Mouse (Mus musculus) heart, embryonic 11.5 days (tissue): ENCODE measurements around the gene Mlip. TPM values are rescaled to one million over a fixed set of nuclear protein-coding genes. Genes with fewer than 3 reads are reported as not detected.

Experiments
- ATAC-seq: fragments of 200-750 bp; cut with Nextera tagmentation; replicated peaks from 2 replicates; pipeline ENCODE4 v1.8.0; 2017; ENCODE audit warnings: moderate library complexity; ENCODE audit not compliant: insufficient number of reproducible peaks, low FRiP score, low TSS enrichment
- H3K27ac ChIP-seq: fragments of 300-500 bp; sonication (generic); 2 replicates; pipeline ENCODE4 v1.5.1; 2014; ENCODE audit warnings: mild to moderate bottlenecking, low read depth, low read length
- H3K27me3 ChIP-seq: fragments of 300-500 bp; sonication (generic); 2 replicates; pipeline ENCODE4 v1.6.1; 2014; ENCODE audit warnings: mild to moderate bottlenecking, low read length, mixed read lengths; ENCODE audit not compliant: control insufficient read depth, insufficient read depth
- H3K36me3 ChIP-seq: fragments of 300-500 bp; sonication (generic); 2 replicates; pipeline ENCODE4 v1.6.1; 2014; ENCODE audit warnings: mild to moderate bottlenecking, low read length, moderate library complexity, mixed read lengths; ENCODE audit not compliant: control insufficient read depth, insufficient read depth
- H3K4me1 ChIP-seq: fragments of 300-500 bp; sonication (generic); 2 replicates; pipeline ENCODE4 v1.6.1; 2014; ENCODE audit warnings: low read length; ENCODE audit not compliant: control insufficient read depth, insufficient read depth
- H3K4me2 ChIP-seq: fragments of 300-500 bp; sonication (generic); 2 replicates; pipeline ENCODE4 v1.6.1; 2014; ENCODE audit warnings: mild to moderate bottlenecking, moderate library complexity
- H3K4me3 ChIP-seq: fragments of 300-500 bp; sonication (generic); 2 replicates; pipeline ENCODE4 v1.5.1; 2014; ENCODE audit warnings: low read depth, low read length
- H3K9ac ChIP-seq: fragments of 300-500 bp; sonication (generic); 2 replicates; pipeline ENCODE4 v1.6.1; 2014; ENCODE audit warnings: mild to moderate bottlenecking, low read depth, low read length, moderate library complexity
- H3K9me3 ChIP-seq: fragments of 300-500 bp; sonication (generic); replicated peaks from 2 replicates; pipeline ENCODE4 v1.6.1; 2016; ENCODE audit warnings: low read length; ENCODE audit not compliant: control insufficient read depth
- WGBS: fragments of 180-500 bp; shearing (Covaris S2); extraction: QIAGEN DNeasy Blood & Tissue Kit; methylation state at CpG from one replicate; pipeline ENCODE4 v1.1.7; 2014; ENCODE audit not compliant: insufficient replicate concordance; 5-methylcytosine and 5-hydroxymethylcytosine counted together
- polyA plus RNA-seq: library from polyadenylated mRNA; unstranded; fragments of >200 nt; fragmentation: Nextera tagmentation; extraction: Ambion mirVana; gene quantifications from 2 replicates; pipeline ENCODE4 v1.2.1, GENCODE M21; 2014

Mlip gene
- polyA plus RNA-seq, 1 experiment from 2014 or later: 78.5 TPM

- Histone ChIP-seq H3K4me1 (peaks cover 5% of the 10 kb centered on the region; the same call in 1 of the 2 replicates), H3K9ac (no peak overlapping the region), H3K27ac (no peak overlapping the region), H3K4me2 (no peak overlapping the region), H3K27me3 (no peaks in the 10 kb centered on the region), H3K9me3 (no peaks in the 10 kb centered on the region), H3K4me3 (no peak overlapping the region), H3K36me3 (no peaks in the 10 kb centered on the region)
- WGBS: 76% methylated on average over 9 of the region's 9 CpGs
- ATAC-seq: no peak
These were observed 31.9 kb upstream of the Mlip start for GRCm38 (mm10) chr9:77384651-77385050.

- no peaks in the 10 kb centered on the region for H3K27me3 ChIP-seq
- no peak overlapping the region for H3K9ac ChIP-seq
- H3K4me1 ChIP-seq: peaks cover 5% of the 10 kb centered on the region; the same call in 1 of the 2 replicates
- H3K4me3 ChIP-seq: no peak overlapping the region
- no peak overlapping the region for H3K4me2 ChIP-seq
- H3K9me3 ChIP-seq: no peaks in the 10 kb centered on the region
- no peaks in the 10 kb centered on the region for H3K36me3 ChIP-seq
- WGBS: 70% methylated on average over 4 of the region's 4 CpGs
- no peak for ATAC-seq
- no peak overlapping the region for H3K27ac ChIP-seq
These were observed 31.2 kb upstream of the Mlip start for GRCm38 (mm10) chr9:77383951-77384350.

GRCm38 (mm10) chr9:77382514-77382913 is 29.7 kb upstream of the Mlip start:
- WGBS: 32% methylated on average over 3 of the region's 3 CpGs
- Histone ChIP-seq H3K4me2 (no peak overlapping the region), H3K27ac (no peak overlapping the region), H3K36me3 (no peaks in the 10 kb centered on the region), H3K9ac (no peak overlapping the region), H3K9me3 (no peaks in the 10 kb centered on the region), H3K4me3 (no peak overlapping the region), H3K27me3 (no peaks in the 10 kb centered on the region), H3K4me1 (peaks cover 9% of the 10 kb centered on the region)
- no peak for ATAC-seq

GRCm38 (mm10) chr9:77381565-77381964 is 28.8 kb upstream of the Mlip start:
- Histone ChIP-seq H3K9ac (no peak overlapping the region), H3K27ac (no peak overlapping the region), H3K27me3 (no peaks in the 10 kb centered on the region), H3K4me3 (no peak overlapping the region), H3K4me1 (peaks cover 10% of the 10 kb centered on the region), H3K4me2 (no peak overlapping the region), H3K9me3 (no peaks in the 10 kb centered on the region), H3K36me3 (no peaks in the 10 kb centered on the region)
- WGBS: 17% methylated on average over 5 of the region's 5 CpGs
- no peak for ATAC-seq

GRCm38 (mm10) chr9:77379625-77380024 is 26.9 kb upstream of the Mlip start:
- H3K4me2 ChIP-seq: no peak overlapping the region
- no peaks in the 10 kb centered on the region for H3K36me3 ChIP-seq
- peaks cover 7% of the 10 kb centered on the region; the same call in 1 of the 2 replicates for H3K4me1 ChIP-seq
- H3K27ac ChIP-seq: no peak overlapping the region
- 30% methylated on average over 5 of the region's 5 CpGs for WGBS
- no peaks in the 10 kb centered on the region for H3K27me3 ChIP-seq
- ATAC-seq: no peak
- no peaks in the 10 kb centered on the region for H3K9me3 ChIP-seq
- no peak overlapping the region for H3K4me3 ChIP-seq
- H3K9ac ChIP-seq: no peak overlapping the region

- no peak overlapping the region for H3K4me2 ChIP-seq
- no peaks in the 10 kb centered on the region for H3K36me3 ChIP-seq
- ATAC-seq: no peak
- H3K9me3 ChIP-seq: no peaks in the 10 kb centered on the region
- H3K4me3 ChIP-seq: no peak overlapping the region
- no peak overlapping the region for H3K9ac ChIP-seq
- H3K27me3 ChIP-seq: no peaks in the 10 kb centered on the region
- 47% methylated on average over 10 of the region's 10 CpGs for WGBS
- H3K4me1 ChIP-seq: peaks cover 7% of the 10 kb centered on the region; the same call in 1 of the 2 replicates
- H3K27ac ChIP-seq: no peak overlapping the region
These were observed 24.9 kb upstream of the Mlip start for GRCm38 (mm10) chr9:77377696-77378095.

- Histone ChIP-seq H3K27me3 (no peaks in the 10 kb centered on the region), H3K36me3 (no peaks in the 10 kb centered on the region), H3K4me1 (peaks cover 5% of the 10 kb centered on the region; the same call in 1 of the 2 replicates), H3K27ac (no peak overlapping the region), H3K9me3 (no peaks in the 10 kb centered on the region), H3K4me2 (no peak overlapping the region), H3K4me3 (no peak overlapping the region), H3K9ac (no peak overlapping the region)
- no peak for ATAC-seq
- WGBS: 60% methylated on average over 10 of the region's 10 CpGs
These were observed 24.3 kb upstream of the Mlip start for GRCm38 (mm10) chr9:77377082-77377481.

GRCm38 (mm10) chr9:77376561-77376960 is 23.8 kb upstream of the Mlip start:
- 79% methylated on average over 7 of the region's 7 CpGs for WGBS
- Histone ChIP-seq H3K27ac (no peak overlapping the region), H3K4me2 (no peak overlapping the region)

GRCm38 (mm10) chr9:77370706-77371105 is 17.9 kb upstream of the Mlip start:
- 81% methylated on average over 3 of the region's 3 CpGs for WGBS
- Histone ChIP-seq H3K36me3 (no peaks in the 10 kb centered on the region), H3K9ac (no peak overlapping the region), H3K4me2 (no peak overlapping the region), H3K27me3 (no peaks in the 10 kb centered on the region), H3K4me1 (no peaks in the 10 kb centered on the region; the same call in 1 of the 2 replicates), H3K27ac (no peak overlapping the region), H3K9me3 (no peaks in the 10 kb centered on the region), H3K4me3 (no peak overlapping the region)
- ATAC-seq: no peak

More at GRCm38 (mm10) chr9:77376561-77376960, 23.8 kb upstream of the Mlip start:
- no peaks in the 10 kb centered on the region for H3K9me3 ChIP-seq
- no peaks in the 10 kb centered on the region for H3K36me3 ChIP-seq
- no peak overlapping the region for H3K4me3 ChIP-seq
- H3K9ac ChIP-seq: no peak overlapping the region
- peaks cover 5% of the 10 kb centered on the region; the same call in 1 of the 2 replicates for H3K4me1 ChIP-seq
- no peaks in the 10 kb centered on the region for H3K27me3 ChIP-seq
- ATAC-seq: no peak
